Mouse (Mus musculus) right cerebral cortex, adult 18-20 months (tissue): ENCODE measurements at regions not wholly inside any gene's neighbourhood (a gene's known extent, or its start where the extent isn't known, plus 50 kb on each side); places are given as distances from the start of the nearest gene placed in this dataset.

Experiments
- DNase-seq: peaks from one replicate; pipeline ENCODE4 v3.0.0; 2022; ENCODE audit warnings: mixed read lengths

GRCm38 (mm10) chr8:18536059-18536458 lies 442.0 kb downstream of the Defb40 start:
- peak; percentile 32 for DNase-seq

GRCm38 (mm10) chr8:18528120-18528519 lies 449.9 kb downstream of the Defb40 start:
- DNase-seq: no peak

GRCm38 (mm10) chr8:18512409-18512808 lies 465.6 kb downstream of the Defb40 start:
- DNase-seq: no peak

GRCm38 (mm10) chr8:18506158-18507022 lies 471.7 kb downstream of the Defb40 start:
- DNase-seq: no peak

GRCm38 (mm10) chr8:18490620-18491019 lies 487.4 kb downstream of the Defb40 start:
- peak; percentile 10 for DNase-seq

- DNase-seq: no peak
These were observed 498.0 kb downstream of the Defb40 start for GRCm38 (mm10) chr8:18480081-18480480.

- DNase-seq: no peak
These were observed 499.9 kb downstream of the Defb40 start for GRCm38 (mm10) chr8:18478166-18478565.

- DNase-seq: peak; percentile 16
These were observed 510.5 kb downstream of the Defb40 start for GRCm38 (mm10) chr8:18467511-18467910.

GRCm38 (mm10) chr8:18460609-18461008 lies 517.4 kb downstream of the Defb40 start:
- DNase-seq: no peak

- DNase-seq: no peak
These were observed 520.6 kb downstream of the Defb40 start for GRCm38 (mm10) chr8:18457470-18457869.

GRCm38 (mm10) chr8:18449015-18449414 lies 529.0 kb downstream of the Defb40 start:
- no peak for DNase-seq

GRCm38 (mm10) chr8:18442212-18442611 lies 535.8 kb downstream of the Defb40 start:
- no peak for DNase-seq

GRCm38 (mm10) chr8:18422846-18423245 lies 555.2 kb downstream of the Defb40 start:
- DNase-seq: no peak

- peak; percentile 51 for DNase-seq
These were observed 565.6 kb downstream of the Defb40 start for GRCm38 (mm10) chr8:18412470-18412869.

- DNase-seq: no peak
These were observed 571.6 kb downstream of the Defb40 start for GRCm38 (mm10) chr8:18406446-18406845.

- DNase-seq: peak; percentile 31
These were observed 589.7 kb downstream of the Defb40 start for GRCm38 (mm10) chr8:18388353-18388752.

GRCm38 (mm10) chr8:18381615-18382178 lies 596.4 kb downstream of the Defb40 start:
- DNase-seq: no peak

- no peak for DNase-seq
These were observed 629.3 kb downstream of the Defb40 start for GRCm38 (mm10) chr8:18348716-18349115.

GRCm38 (mm10) chr8:18346248-18346647 lies 631.8 kb downstream of the Defb40 start:
- no peak for DNase-seq

GRCm38 (mm10) chr8:18345322-18345721 lies 632.7 kb downstream of the Defb40 start:
- peak; percentile 42 for DNase-seq

- DNase-seq: no peak
These were observed 633.2 kb downstream of the Defb40 start for GRCm38 (mm10) chr8:18344838-18345237.

- no peak for DNase-seq
These were observed 642.5 kb downstream of the Defb40 start for GRCm38 (mm10) chr8:18335576-18335975.

GRCm38 (mm10) chr8:18328521-18328920 lies 649.5 kb downstream of the Defb40 start:
- no peak for DNase-seq

- no peak for DNase-seq
These were observed 661.6 kb downstream of the Defb40 start for GRCm38 (mm10) chr8:18316488-18316887.
